Mouse (Mus musculus) heart, postnatal 0 days (tissue): Measurements from ENCODE around the gene Ugt1a6b.
"Not testable (repeated sequence)": the region's sequence is repeated elsewhere in the genome, so short reads cannot be mapped to it uniquely, and the experiment has no call there.

Experiments used
- CTCF ChIP-seq: IDR thresholded peaks from 2 replicates; pipeline ENCODE4 v1.5.1; 2016; ENCODE audit warnings: antibody characterized with exemption, control low read depth, low read depth
- EP300 ChIP-seq: IDR thresholded peaks from 2 replicates; pipeline ENCODE4 v1.6.1; 2016; ENCODE audit warnings: antibody characterized with exemption, low read depth

GRCm38 (mm10) chr1:88109604-88110003 is 6.6 kb downstream of the Ugt1a6b start:
- not testable (repeated sequence) for TF ChIP-seq CTCF, EP300
